Mouse (Mus musculus): ENCODE measurements around the gene Nup214.
A peak's percentile ranks its signal among the peaks of the same experiment; 100 is the strongest.

The Nup214 gene

DNA sequence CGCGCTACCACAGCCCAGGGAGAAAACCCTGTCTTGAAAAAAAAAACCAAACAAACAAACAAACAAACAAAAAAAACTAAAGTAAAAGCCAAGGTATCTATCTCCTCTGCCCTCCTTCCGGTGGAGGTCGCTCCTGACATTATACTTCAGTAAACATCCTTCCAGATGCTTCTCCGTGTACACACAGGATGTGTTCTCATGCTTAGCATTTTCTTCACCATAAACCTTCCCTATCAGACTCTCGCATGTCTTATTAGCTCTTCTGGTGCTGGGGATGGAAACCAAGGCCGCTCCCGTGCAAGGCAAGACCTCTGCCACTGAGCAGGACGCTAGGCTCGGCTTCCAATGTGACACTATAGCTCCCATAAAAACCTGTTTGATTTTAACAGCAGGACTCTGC lies 103.5 kb downstream of the Nup214 start:
- DNase-seq: no peak

DNA sequence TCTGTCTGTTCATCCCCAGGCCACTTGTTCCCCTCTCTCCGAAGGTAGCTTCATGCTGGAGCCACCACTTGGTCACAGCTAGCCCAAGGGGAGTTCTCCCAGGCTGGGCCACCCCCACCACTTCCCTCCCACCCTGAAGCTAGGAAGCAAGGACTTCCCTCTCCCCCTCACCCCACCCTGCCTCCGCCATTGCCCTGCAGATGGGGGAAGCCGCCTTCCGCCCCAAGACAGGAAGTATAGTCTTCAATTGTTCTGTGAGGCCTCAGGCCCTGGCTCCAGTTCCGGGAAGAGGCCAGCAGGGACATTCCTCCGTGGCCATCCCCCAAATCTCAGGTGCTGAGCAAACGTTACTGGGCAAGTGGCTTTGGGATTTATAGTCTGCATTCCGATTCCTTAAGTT lies 104.3 kb downstream of the Nup214 start:
- DNase-seq: peak; percentile 64

DNA sequence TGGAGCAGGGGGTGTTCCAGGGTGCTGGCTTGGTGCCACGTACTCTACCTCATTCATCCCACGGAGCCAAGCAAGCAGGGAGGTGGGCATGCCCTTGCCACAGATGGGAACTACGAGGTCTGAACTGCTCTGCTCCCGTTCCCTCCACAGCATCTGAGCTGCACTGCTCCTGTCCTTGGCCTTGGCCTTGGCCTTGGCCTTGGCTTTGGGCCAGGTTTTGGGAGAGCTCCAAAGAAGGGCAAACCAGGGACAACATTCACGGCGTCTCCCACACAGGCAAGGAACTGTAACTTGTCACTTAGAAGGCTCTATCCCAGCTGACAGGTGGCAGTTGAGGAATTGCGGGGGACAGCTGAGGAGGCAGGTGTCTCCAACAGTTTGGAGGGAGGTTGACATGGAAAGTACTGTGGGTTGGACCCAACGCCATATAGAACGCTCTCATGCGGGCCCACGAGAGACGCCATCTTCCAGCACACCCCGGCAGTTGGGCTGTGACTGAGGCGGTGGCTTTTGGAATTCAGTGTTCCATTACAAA lies 105.0 kb downstream of the Nup214 start:
- no peak for DNase-seq

DNA sequence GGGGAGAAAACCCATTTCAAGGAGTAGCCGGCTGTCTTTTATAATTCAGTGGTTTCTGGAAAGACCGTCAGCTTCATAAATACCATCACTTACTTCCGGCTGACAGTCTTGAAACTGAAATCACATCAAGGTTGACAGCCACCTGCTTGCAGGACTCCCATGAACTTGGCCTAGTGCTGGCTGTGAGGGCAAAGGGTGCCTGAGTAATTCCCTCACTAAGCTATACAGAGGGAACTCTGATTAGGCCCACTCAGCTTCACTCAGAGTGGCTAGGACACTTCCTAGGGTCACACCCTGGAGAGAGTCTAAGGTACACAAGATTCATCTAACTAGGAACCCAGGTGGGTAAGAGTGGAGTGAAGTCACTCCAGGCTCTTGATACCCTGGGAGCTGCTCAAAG lies 106.4 kb downstream of the Nup214 start:
- DNase-seq: no peak

DNA sequence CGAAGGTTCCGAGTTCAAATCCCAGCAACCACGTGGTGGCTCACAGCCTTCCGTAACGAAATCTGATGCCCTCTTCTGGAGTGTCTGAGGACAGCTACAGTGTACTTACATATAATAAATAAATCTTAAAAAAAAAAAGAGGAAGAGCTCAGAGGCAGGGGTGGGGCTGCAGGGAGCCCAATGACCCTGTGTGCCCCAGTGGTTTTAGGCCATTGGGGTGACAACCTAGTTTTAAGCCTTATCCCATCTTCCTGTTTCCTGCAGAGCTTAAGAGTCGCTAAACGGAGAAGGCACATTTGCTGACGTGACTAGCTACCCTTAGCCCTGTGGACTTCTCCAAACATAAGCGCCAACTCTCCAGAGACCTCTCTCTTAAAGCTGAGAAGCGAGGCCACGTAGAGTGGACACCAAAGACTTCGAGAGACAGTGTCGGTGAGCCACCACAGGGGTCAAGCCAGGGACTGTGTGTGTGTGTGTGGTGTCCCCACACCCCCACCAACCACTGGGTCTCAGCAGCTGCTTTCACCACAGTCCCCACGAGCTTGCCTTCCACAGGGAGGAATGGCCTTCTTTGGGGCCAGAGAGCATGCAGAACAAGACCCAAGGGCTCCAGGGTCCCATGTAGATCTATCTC lies 107.2 kb downstream of the Nup214 start:
- DNase-seq: no peak

DNA sequence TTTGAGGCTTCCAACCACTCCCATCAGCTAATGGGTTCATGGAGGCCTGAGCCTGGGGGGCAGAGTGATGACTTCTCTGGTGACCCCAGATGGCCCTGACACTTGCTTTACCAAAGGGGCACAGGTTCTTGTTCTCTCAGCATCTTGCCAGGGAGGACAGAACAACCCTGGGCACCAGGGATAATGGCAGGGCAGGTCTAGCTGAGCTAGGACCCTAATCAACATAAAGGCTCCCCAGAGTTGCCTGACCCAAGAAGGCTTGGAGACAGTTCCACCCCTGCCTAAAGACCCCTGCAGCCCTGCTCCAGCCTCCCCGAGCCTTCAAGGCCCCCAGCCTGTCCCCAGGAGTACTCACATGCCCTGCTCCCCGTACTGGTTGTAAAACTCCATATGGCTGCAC lies 108.0 kb downstream of the Nup214 start:
- DNase-seq: no peak

DNA sequence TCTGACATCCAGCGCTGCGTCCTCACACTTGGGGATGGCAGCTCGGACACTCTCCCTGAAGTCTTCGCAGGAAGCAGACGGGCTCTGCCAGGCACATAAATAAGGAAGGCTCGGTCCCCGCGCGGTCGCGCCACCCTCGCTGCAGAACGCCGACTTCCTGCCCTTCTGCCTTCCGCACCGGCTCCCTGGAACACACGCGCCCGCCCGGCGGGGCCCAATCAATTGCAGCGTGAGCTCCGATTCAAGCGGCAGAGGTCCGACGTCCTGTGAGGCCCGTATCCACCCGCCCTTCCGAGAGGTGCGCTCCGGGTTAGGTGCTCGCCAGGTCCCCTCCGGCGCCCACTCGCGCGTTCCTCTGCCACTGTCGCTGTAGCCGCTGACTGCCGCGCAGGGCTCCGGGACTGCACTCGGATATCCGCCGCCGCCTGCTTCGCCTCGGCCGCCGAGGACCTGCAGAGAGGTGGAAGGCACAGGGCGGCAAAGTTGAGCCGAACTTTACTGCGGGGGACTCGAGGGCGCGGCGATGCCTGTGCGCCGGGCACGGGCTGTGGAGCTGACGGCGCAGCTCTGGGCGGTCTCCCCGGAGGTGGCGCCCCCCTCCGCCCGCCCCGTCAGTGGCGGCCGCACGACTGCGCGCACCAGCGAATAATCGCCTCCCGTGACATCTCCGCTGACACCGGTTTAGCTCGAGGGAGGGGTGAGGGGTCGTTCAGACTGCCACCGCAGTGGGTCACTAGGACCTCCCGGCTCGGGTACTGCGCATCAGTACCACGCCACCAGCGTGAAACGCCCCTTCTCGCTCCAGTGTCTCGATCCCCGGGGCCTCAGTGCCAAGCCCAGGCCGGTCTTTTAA lies 109.1 kb downstream of the Nup214 start:
- peak; percentile 70 for DNase-seq

DNA sequence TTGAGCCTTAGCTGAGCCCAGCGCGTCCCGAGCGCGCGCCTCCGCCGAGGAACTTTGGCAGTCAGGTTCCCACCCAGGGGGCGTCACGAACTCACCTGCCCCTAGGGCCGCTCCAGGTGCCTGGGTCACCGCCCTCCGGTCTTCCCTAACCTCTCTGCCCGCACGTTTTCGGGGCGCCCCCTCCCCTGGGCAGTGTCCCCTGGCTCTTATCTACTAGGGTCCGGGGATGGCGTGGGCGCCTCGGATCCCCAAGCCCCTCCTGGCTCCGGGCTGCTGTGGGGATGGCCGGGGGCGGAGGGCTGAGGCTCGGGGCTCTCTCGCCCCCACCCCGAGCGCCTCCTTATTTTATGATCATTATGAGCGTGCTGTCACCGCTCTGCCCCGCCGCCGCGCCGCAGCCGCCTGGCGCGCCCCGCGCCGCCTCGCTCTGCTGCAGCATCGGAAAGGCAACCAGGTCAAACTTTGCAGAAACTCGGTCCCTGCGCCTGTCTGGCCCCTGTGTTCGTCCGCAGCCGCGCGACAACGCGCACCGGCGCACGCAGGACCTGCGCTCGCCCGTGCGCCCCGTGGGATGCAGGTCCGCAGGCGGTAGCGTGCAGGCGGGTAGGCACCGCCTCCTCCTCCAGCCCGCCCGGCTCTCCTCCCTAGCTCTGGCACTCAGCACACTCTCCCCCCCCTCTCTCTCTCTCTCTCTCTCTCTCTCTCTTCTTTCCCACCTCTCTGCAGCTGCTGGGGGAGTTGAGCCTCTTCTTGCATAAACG lies 110.1 kb downstream of the Nup214 start, which contains the start of gene Fam78a:
Gene Fam78a, minus strand, starts transcription at position 747 of the 761 bp plus-strand sequence.
- no peak for DNase-seq

DNA sequence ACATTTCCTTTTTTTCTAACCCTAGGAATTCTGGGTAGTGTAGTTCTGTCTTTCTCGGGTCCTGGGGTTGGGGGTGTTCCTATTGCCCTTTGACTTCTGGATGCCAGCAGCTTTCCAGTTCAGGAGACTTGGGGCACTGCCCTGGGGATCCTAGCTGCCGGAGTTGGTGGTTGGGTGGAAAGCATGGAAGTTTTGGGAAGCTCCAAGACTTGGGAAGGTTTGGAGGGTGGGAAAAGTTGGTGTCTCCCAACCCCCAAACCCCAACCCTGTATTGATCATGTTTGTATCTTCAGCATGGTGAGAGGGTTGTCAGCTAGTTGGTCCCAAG lies 110.6 kb downstream of the Nup214 start:
- DNase-seq: no peak

DNA sequence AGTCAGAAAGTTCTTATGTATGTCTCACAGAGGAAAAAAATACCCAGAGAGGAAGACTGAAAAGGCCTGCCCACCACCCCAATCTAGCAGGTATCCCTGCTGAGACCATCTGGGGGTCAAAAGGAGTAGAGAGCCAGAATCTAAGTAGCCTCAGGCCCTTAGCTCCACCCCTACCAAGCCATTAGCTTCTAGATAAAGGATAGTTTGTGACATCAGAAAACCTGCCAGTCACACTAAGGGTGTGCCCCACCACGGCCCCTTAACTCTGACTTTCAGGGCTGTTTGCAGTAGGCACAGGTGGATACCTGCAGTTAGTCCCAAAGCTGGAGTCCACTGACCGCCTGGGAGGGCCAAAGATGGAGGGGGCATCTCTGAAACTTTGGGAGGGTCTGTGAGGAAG lies 111.0 kb downstream of the Nup214 start:
- no peak for DNase-seq

DNA sequence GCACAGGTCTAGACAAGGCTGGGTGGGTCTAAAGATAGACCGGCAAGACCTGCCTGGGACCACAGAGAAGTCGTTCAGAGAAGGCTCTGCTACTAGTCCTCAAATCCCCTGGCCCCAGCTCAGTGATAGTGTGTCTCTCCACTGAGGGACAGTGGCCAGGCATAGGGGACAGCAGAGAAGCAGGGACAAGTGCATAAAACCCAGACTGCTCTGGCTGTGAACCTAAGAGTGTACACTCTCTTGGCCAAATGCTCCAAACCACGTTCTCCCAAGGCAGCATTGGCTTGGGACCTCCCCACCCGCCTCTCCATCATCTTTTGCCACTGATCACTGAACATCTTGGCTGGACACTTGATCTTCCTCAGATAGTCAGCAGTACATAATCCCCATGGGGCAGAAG lies 113.4 kb downstream of the Nup214 start:
- DNase-seq: no peak

DNA sequence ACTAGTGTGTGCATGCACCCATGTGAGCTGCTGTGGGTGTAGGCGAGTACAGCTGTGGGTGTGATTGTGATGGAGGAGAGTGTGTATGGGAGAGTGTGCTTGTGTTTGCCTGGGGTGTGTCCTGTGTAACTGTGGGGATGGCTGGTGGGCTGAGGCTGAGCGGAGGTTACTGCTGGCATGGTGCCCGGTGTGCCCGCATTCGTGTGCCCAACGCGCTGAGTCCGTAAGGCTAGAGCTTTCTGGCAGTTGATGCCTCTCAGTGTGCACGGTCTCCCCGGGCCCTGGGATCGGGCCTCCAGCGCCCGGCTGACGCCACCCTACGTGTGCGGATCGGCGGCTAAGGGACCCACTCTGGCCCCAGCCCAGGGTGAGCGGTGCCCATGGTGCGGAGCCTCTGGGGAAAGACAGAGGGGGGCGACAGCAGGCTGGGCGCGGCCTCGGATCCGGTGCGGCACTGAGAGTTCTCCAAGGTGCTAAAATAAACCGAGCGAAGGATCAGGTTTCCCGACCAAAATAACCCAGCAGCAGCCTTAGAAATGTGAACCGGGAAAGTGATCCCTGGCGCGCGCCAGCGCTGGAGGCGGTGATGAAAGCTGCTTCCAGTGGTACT lies 114.2 kb downstream of the Nup214 start:
- DNase-seq: no peak

DNA sequence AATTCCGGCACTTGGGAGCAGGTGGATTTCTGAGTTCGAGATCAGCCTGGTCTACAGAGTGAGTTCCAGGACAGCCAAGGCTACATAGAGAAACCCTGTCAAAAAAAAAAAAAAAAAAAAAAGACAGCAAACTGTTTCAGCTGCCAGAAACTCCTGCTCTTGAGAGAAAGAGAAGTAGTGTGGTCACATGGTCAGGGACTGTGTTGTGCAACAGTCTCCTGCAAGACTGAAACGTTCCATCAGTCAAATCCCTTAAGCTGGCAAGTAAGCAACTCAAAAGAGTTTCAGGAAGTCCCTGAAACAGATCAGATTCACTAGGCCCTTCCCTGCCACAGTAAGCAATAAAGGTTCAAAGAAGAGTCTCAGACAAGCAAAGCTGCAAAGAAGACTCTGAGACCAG lies 115.4 kb downstream of the Nup214 start:
- DNase-seq: no peak

DNA sequence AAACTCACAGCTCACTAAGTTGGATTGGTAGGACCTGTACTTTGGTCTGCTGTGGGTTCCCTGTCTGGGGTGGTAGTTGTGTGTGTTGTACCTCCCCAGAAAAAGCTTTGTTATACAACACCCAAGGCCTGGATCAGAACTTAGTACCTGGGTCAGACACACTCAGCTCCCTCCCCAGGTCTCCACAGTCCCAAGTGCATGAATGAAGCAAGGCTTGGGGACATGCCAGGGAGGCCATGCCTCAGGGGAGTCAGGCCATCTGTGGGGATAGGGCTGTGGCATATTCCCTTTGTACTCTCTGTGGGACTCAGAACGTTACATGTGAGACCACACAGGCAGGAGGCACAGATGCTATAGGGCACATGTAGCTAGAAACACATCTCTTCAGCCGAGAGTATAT lies 115.9 kb downstream of the Nup214 start:
- DNase-seq: no peak

DNA sequence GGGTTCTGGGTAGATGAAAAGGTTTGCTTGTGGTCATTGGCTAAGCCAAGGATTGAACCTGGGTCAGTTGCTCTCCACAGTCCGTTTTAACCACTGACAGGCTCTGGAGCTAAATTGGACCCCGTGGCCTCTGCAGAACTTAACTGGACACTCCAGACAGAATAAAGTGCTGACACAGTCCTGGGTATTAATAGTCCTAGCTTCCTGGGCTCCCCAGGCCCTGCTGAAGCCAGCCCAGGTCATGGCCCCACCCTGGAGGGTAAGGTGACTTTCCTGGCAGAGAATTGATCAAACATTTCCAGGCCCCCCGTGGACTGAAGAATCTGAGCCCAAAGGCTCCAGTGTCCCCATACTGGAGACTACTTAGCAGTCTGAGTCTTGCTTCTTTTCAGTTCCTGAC lies 117.7 kb downstream of the Nup214 start:
- no peak for DNase-seq

DNA sequence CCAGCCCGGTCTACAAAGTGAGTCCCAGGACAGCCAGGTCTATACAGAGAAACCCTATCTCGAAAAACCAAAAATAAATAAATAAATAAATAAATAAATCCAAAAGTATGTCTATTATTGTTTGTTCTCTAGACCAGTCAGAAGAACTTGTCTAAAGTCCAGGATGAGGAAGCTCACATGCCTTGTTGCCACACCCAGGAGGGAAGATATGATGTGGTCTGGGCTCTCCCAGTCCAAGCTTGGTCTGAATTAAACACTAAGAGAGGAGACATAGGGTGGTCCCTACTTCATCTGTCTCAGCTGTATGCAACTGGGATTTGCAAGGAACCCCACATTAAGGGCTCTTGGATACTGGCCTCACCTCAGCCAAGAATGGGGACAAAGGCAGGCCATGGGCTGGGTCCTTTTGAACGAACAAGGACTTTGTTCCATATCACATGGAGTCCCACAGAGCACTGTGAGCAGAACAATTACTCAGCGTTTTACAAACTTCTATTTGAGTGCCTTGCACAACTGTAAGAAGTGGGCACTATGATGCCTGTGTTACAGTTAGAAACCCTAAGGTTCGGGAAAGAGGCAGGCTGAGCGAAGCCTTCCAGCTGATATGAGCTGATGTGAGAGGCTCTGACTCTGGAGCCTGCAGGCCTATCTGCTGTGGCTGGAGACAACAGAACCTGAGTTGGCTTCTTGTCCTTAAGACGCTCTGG lies 119.9 kb downstream of the Nup214 start:
- no peak for DNase-seq

DNA sequence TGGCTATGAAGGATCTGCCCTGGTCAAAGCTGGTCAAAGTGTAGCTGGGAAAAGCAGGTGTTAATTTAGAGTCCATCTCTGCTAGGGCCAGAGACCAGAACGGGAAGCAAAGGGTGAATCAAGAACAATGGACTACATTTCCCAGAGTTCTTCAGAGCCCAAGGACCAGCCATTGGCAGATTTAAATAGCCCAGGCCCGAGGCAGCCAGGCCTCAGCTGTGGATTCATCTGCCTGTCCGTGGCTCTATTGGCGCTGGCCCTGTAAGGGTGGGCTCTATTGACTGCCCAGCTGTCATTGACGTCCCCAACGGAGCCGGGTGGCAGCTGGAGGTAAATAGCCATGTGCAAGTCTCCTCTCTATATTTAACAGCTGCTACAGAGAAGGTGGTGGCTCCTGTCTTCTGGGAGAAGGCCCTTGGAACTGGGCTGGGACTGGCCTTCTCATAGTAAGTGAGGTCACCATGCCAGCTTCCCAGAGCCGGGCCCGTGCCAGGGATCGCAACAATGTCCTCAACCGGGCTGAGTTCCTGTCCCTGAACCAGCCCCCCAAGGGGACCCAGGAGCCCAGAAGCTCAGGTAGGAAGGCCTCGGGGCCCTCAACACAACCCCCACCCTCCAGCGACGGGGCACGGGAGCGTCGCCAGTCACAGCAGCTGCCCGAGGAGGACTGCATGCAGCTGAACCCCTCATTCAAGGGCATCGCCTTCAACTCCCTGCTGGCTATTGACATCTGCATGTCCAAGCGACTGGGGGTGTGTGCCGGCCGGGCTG lies 121.3 kb downstream of the Nup214 start, which contains the start of gene Plpp7:
Gene Plpp7, plus strand, starts transcription at position 178 of the 771 bp plus-strand sequence.
- DNase-seq: peak; percentile 45

DNA sequence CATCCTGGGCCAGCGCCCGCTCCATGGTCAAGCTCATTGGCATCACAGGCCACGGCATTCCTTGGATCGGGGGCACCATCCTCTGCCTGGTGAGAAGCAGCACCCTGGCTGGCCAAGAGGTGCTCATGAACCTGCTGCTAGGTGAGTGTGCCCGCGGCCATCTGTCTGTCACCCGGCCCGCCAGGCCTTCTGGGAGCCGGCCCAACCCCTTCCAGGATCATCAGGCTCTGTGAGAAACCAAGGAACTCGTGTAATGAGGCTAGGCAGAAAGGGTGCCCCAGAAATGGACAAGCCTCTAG lies 121.8 kb downstream of the Nup214 start:
- no peak for DNase-seq

DNA sequence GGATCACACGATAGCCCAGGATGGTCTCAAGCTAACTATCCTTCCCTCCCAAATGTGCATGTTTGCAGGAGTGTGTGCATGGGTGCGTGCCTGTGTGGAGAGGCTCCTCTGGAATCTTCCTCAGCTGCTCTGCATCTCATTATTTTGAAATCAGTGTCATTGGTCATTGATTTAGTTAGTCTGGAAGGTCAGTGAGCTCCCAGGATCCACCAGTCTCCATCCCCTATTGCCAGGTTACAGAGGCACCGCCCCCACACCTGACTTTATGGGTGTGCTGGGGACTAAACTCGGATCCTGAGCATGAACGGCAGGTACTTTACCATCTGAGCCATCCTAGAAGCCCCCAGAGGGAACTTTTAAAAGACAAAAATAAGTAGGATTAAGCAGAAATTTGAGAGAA lies 128.7 kb downstream of the Nup214 start:
- DNase-seq: no peak

DNA sequence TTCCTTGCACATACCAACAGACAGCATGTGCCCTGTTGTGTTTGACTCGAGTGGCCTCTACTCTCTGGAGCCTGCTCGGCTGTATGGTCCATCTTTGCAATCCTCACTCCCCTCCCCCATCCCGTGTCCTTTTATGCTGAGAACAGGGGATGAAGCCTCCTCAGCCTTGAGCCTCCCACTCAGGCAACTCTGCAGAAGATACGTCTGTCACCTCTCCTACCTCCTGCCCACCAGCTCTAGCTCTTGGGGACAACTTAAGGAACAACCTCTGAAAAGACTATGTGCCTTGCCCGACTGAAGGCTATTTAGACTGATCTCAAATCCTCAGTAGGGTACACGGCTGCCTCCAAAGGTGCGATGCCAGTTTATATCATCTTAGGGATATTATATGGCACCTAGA lies 129.3 kb downstream of the Nup214 start:
- no peak for DNase-seq

Measured in lung, postnatal 14 days (tissue).